Mouse (Mus musculus): Measurements from ENCODE around the gene Fasn. TPM values are rescaled to one million over a fixed set of nuclear protein-coding genes. Genes with fewer than 3 reads are reported as not detected.
A peak's percentile ranks its signal among the peaks of the same experiment; 100 is the strongest.
"Not testable (repeated sequence)": the region's sequence is repeated elsewhere in the genome, so short reads cannot be mapped to it uniquely, and the experiment has no call there.

Fasn gene
- total RNA-seq (2015) (14.0 and 19.2 TPM in 2 replicates), total RNA-seq (2017) (10.5 and 13.3 TPM in 2 replicates)

- peak; percentile 75 for ATAC-seq (ENCODE audit: poor library complexity, severe bottlenecking)
These were observed at the start of gene Fasn for GRCm38 (mm10) chr11:120823956-120824786. Fasn (minus strand) TSS chr11:120824547.

GRCm38 (mm10) chr11:120873206-120873605 lies 48.9 kb upstream of the Fasn start:
- ATAC-seq (ENCODE audit: poor library complexity, severe bottlenecking): no peak

DNA sequence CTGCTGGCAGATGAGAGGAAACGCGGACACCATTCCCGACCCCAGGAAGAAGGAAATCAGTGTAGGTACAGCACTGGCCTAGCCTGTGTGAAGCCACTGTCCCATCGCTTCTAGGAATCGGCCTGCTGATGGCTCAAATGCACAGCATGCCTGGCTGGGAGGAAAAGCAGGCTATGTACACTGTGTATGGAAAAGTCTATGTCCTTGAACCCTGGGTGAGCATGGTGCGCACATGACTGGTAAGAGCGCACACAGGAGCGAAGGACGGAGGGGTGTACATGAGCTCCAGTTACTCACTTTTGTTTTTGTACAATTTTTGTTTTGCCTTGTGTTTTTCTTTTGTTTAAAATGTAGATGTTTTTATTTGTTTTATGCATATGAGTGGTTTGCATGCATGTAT lies 47.2 kb upstream of the Fasn start:
- ATAC-seq (ENCODE audit: poor library complexity, severe bottlenecking): no peak

DNA sequence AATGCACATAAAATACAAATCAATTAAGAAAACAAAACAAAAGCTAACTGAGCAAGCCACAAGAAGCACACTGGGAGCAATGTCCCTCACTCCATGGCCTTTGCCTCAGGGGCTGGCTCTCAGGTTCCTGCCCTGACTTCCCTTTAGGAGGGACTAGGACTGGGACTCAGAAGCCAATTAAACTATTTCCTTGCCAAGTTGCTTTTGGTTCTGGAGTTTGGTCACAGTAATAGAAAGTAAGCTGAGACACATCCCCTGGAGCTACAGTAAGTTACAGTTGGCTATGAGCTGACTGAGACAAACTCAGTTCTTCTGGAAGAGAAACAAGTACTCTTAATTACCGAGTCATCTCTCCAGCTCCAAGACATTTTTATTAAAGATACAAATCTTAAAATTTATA lies 41.5 kb upstream of the Fasn start:
- ATAC-seq (ENCODE audit: poor library complexity, severe bottlenecking): no peak

DNA sequence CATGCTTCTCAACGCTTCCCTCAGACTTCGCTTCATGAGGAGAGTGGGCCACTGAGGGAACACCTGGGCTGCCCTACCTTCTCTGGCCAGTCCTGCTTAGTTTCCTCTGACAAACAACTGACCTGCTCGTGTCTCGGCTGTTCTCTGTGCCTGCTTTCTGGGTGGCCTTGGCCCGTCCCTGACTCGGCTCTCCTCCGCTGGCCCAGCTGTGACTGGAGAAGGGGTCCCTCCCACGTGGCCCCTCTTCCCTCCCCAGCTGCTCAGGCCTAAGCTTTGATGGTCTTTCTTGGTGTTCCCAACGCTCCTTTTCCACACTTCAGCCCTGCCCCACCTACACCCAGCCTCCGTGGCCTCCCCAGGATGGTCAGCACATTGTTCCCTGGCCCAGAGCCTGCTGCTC lies 38.5 kb upstream of the Fasn start:
- no peak for ATAC-seq (ENCODE audit: poor library complexity, severe bottlenecking)

DNA sequence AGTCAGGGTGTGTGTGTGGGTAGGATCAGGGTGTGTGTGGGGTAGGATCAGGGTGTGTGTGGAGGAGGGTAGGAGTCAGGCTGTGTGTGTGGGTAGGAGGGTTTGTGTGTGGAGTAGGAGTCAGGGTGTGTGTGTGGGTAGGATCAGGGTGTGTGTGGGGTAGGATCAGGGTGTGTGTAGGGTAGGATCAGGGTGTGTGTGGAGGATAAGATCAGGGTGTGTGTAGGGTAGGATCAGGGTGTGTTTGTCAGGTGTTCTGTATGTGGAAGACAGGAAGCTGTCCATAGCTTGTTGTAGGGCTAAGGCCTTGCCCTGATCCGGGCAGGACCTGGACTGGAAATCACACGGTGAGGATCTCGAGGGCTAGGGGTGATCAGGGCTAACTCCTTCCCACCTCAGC lies 31.6 kb upstream of the Fasn start:
- ATAC-seq (ENCODE audit: poor library complexity, severe bottlenecking): not testable (repeated sequence)

DNA sequence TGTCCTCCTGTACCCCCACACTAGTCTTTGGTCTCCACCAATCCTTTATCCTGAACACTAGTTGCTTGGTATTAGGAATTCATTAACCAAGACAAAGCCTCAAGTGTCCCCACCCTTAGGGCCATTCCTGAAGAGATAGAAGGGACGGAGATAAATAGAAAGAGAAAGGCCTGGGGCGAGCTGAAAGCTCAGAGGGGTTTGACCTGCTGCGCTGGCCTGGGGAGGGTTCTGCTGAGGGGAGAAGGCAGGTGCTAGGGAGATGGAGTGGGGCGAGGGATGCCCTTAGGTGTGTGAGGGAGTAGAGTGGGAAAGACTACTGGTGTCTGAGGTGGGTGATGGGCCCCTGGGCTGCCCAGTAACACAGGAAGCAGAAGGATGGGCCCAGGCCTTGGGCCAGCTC lies 29.4 kb upstream of the Fasn start:
- ATAC-seq (ENCODE audit: poor library complexity, severe bottlenecking): no peak

GRCm38 (mm10) chr11:120853158-120853557 lies 28.8 kb upstream of the Fasn start:
- no peak for ATAC-seq (ENCODE audit: poor library complexity, severe bottlenecking)

- ATAC-seq (ENCODE audit: poor library complexity, severe bottlenecking): no peak
These were observed 28.0 kb upstream of the Fasn start for GRCm38 (mm10) chr11:120852083-120852935.

DNA sequence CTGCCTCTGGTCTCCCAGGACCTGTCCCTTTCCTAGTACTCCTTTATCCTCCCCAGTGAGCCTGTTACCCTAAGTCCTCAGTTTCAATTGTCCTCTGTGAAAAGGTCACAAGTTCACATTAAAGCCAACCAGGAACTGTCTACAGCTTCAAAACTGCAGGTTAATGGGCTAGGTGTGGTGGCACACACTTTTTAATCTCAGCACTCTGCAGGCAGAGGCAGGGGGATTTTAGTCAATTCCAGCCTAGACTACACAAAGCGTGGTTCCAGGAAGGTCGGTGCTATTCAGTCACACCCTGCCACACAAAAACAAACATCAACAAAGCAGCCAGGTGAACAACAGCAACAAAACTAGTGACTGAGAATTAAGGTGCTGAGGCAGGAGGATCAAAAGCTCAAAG lies 27.2 kb upstream of the Fasn start:
- ATAC-seq (ENCODE audit: poor library complexity, severe bottlenecking): no peak

GRCm38 (mm10) chr11:120851132-120851531 lies 26.8 kb upstream of the Fasn start:
- no peak for ATAC-seq (ENCODE audit: poor library complexity, severe bottlenecking)

GRCm38 (mm10) chr11:120850331-120851030 lies 26.1 kb upstream of the Fasn start:
- ATAC-seq (ENCODE audit: poor library complexity, severe bottlenecking): peak; percentile 93

- no peak for ATAC-seq (ENCODE audit: poor library complexity, severe bottlenecking)
These were observed 22.6 kb upstream of the Fasn start for GRCm38 (mm10) chr11:120846725-120847475.

DNA sequence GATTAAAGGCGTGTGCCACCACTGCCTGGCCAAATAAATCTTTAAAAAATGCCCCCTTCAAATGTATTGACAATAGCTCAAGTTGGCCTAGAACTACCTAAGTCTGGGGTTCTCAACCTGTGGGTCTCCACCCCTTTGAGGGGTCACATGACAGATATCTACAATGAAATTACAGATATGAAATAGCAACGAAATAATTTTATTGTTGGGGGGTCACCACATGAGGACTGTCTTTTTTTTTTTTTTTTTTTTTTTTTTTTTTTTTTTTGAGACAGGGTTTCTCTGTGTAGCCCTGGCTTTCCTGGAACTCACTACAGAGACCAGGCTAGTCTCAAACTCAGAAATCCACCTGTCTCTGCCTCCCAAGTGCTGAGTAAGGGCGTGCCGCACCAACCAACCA lies 20.0 kb upstream of the Fasn start:
- ATAC-seq (ENCODE audit: poor library complexity, severe bottlenecking): no peak

- no peak for ATAC-seq (ENCODE audit: poor library complexity, severe bottlenecking)
These were observed 9.4 kb upstream of the Fasn start for GRCm38 (mm10) chr11:120833555-120834280.

DNA sequence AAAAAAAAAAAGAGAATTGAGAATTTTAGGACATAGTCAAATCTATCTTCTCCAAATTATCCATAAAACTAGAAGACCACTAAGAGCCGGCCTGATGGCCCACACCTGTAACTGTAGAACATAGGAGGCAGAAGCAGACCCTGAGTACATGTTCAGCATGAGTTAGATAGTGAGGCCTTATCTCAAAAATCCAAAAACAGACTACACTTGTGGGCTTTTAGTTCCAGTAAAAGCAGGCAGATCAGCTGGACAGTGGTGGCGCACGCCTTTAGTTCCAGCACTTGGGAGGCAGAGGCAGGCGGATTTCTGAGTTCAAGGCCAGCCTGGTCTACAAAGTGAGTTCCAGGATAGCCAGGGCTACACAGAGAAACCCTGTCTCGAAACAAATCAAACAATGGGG lies 8.6 kb upstream of the Fasn start:
- ATAC-seq (ENCODE audit: poor library complexity, severe bottlenecking): not testable (repeated sequence)

DNA sequence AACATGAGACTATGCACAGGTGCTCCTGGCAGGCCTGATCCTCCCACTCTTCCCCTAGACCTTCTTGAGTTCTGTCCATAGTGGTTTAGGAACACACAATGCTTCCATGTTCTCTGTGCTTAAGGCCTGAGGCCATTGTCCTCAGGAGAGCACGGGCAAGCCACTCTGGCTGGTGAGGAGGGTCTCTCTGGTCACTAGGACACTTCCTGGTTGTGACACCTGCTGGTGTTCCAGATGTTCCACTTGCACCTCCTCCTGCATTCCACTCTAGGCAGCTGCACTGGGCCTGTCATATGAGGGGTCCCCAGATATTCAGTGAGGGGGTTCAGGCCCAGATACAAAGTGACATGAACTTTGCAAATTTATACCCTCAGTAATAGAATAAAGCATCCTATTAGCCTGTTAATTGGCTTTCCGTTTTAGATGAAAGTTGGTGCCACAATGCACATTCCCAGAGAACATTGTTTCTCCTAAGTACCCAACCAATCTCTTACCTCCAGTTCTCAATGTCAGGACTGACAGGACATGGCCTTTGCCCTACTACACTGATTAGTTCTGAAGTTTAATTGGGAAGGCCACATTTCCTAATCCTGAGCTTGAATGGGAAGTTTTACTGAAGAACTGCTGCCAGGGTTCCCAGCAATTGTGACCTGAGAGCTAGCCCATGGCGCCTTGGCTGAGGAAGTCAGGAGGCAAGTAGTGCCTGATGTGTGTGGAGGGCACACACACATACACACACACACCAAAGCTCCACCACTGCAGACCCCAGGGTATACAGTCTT lies 7.5 kb upstream of the Fasn start:
- ATAC-seq (ENCODE audit: poor library complexity, severe bottlenecking): no peak

- ATAC-seq (ENCODE audit: poor library complexity, severe bottlenecking): no peak
These were observed 6.3 kb upstream of the Fasn start for GRCm38 (mm10) chr11:120830686-120831085.
